Mouse (Mus musculus): ENCODE results near the gene Jmjd6.

Jmjd6 gene

GRCm38 (mm10) chr11:116843261-116844233 is at the start of gene Jmjd6, which contains the start of gene Mettl23:
Gene Jmjd6, minus strand, starts transcription at chr11:116843449.
Gene Mettl23, plus strand, starts transcription at chr11:116843278.
- peak; percentile 100 for DNase-seq (ENCODE audit: extremely low read depth, insufficient read length, low spot score)

- DNase-seq (ENCODE audit: extremely low read depth, insufficient read length, low spot score): no peak
Measured at GRCm38 (mm10) chr11:116887136-116887535, 43.9 kb upstream of the Jmjd6 start.

- peak; percentile 26 for DNase-seq (ENCODE audit: extremely low read depth, insufficient read length, low spot score)
Measured at GRCm38 (mm10) chr11:116885275-116886151, 42.3 kb upstream of the Jmjd6 start.

GRCm38 (mm10) chr11:116884061-116884460 is 40.8 kb upstream of the Jmjd6 start:
- DNase-seq (ENCODE audit: extremely low read depth, insufficient read length, low spot score): no peak

- DNase-seq (ENCODE audit: extremely low read depth, insufficient read length, low spot score): no peak
Measured at GRCm38 (mm10) chr11:116882446-116882845, 39.2 kb upstream of the Jmjd6 start.

GRCm38 (mm10) chr11:116881440-116881839 is 38.2 kb upstream of the Jmjd6 start:
- no peak for DNase-seq (ENCODE audit: extremely low read depth, insufficient read length, low spot score)

GRCm38 (mm10) chr11:116880839-116881238 is 37.6 kb upstream of the Jmjd6 start:
- DNase-seq (ENCODE audit: extremely low read depth, insufficient read length, low spot score): no peak

- no peak for DNase-seq (ENCODE audit: extremely low read depth, insufficient read length, low spot score)
Measured at GRCm38 (mm10) chr11:116878454-116878853, 35.2 kb upstream of the Jmjd6 start.

- DNase-seq (ENCODE audit: extremely low read depth, insufficient read length, low spot score): no peak
Measured at GRCm38 (mm10) chr11:116873987-116874386, 30.7 kb upstream of the Jmjd6 start.

GRCm38 (mm10) chr11:116871538-116871937 is 28.3 kb upstream of the Jmjd6 start:
- DNase-seq (ENCODE audit: extremely low read depth, insufficient read length, low spot score): no peak

- DNase-seq (ENCODE audit: extremely low read depth, insufficient read length, low spot score): no peak
Measured at GRCm38 (mm10) chr11:116869641-116870040, 26.4 kb upstream of the Jmjd6 start.

- no peak for DNase-seq (ENCODE audit: extremely low read depth, insufficient read length, low spot score)
Measured at GRCm38 (mm10) chr11:116869223-116869622, 26.0 kb upstream of the Jmjd6 start.

GRCm38 (mm10) chr11:116868129-116868528 is 24.9 kb upstream of the Jmjd6 start:
- no peak for DNase-seq (ENCODE audit: extremely low read depth, insufficient read length, low spot score)

- no peak for DNase-seq (ENCODE audit: extremely low read depth, insufficient read length, low spot score)
Measured at GRCm38 (mm10) chr11:116865945-116866585, 22.8 kb upstream of the Jmjd6 start.

- no peak for DNase-seq (ENCODE audit: extremely low read depth, insufficient read length, low spot score)
Measured at GRCm38 (mm10) chr11:116864444-116864843, 21.2 kb upstream of the Jmjd6 start.

GRCm38 (mm10) chr11:116857183-116857850 is 14.1 kb upstream of the Jmjd6 start:
- DNase-seq (ENCODE audit: extremely low read depth, insufficient read length, low spot score): no peak

GRCm38 (mm10) chr11:116854279-116854678 is 11.0 kb upstream of the Jmjd6 start:
- no peak for DNase-seq (ENCODE audit: extremely low read depth, insufficient read length, low spot score)

GRCm38 (mm10) chr11:116853512-116853928 is 10.3 kb upstream of the Jmjd6 start:
- peak; percentile 97 for DNase-seq (ENCODE audit: extremely low read depth, insufficient read length, low spot score)

- DNase-seq (ENCODE audit: extremely low read depth, insufficient read length, low spot score): peak; percentile 97
Measured at GRCm38 (mm10) chr11:116852891-116853511, 9.8 kb upstream of the Jmjd6 start, which contains the start of gene Srsf2. Gene Srsf2, minus strand, starts transcription at chr11:116853094.

All from 3134 (cell line).